Mouse (Mus musculus) G1E (cell line): ENCODE results near the gene Shkbp1.

Experiments
- CTCF ChIP-seq: IDR thresholded peaks from 2 replicates; pipeline ENCODE4 v1.5.1; 2012; ENCODE audit warnings: low read depth, low read length, inconsistent platforms, mixed read lengths
- GATA2 ChIP-seq: IDR thresholded peaks from 2 replicates; pipeline ENCODE4 v1.6.1; 2012; ENCODE audit warnings: low read depth, low read length, inconsistent platforms, borderline replicate concordance
- TAL1 ChIP-seq: conservative IDR thresholded peaks from 2 replicates; pipeline ENCODE4 v1.6.1; 2012; ENCODE audit warnings: low read depth, low read length, inconsistent platforms, mixed read lengths

DNA sequence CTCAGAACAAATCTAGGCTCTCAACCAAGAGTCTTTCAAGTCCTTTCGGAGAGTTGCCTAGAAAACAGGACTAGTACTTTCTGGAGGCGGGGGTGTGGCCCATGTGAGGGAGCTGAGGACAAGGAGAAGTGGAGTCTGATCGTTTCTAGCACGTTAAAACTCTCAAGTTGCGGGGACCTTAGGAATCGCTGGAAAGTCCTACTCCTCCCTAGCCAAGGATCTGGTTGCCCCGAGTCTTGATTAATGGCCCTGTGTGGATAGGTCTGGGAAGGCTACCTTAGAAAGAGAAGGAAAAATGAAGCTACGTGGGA, 24.3 kb downstream of the Shkbp1 start:
- TF ChIP-seq CTCF (no peak), GATA2 (no peak), TAL1 (no peak)
